Mouse (Mus musculus) forebrain, embryonic 14.5 days (tissue): ENCODE results near the gene Dnmt3a. TPM values are rescaled to one million over a fixed set of nuclear protein-coding genes. Genes with fewer than 3 reads are reported as not detected.

Experiments used
- ATAC-seq: fragments of 200-750 bp; cut with Nextera tagmentation; 2 replicates; pipeline ENCODE4 v1.8.0; 2017; ENCODE audit warnings: mild to moderate bottlenecking, moderate library complexity
- DNase-seq: peaks from one replicate; pipeline ENCODE4 v3.0.0-alpha.2; 2015; ENCODE audit warnings: low spot score
- H3K27ac ChIP-seq: fragments of 300-500 bp; sonication (generic); 2 replicates; pipeline ENCODE4 v1.5.1; 2014; ENCODE audit warnings: low read depth, mild to moderate bottlenecking, control low read depth, low read length, moderate library complexity
- H3K27me3 ChIP-seq: fragments of 300-500 bp; sonication (generic); replicated peaks from 2 replicates; pipeline ENCODE4 v1.6.1; 2014; ENCODE audit warnings: low read length, control low read depth, mixed read lengths; ENCODE audit not compliant: control insufficient read depth, insufficient read depth
- H3K36me3 ChIP-seq: fragments of 300-500 bp; sonication (generic); 2 replicates; pipeline ENCODE4 v1.6.1; 2014; ENCODE audit warnings: low read length, control low read depth; ENCODE audit not compliant: control insufficient read depth, insufficient read depth
- H3K4me1 ChIP-seq: fragments of 300-500 bp; sonication (generic); 2 replicates; pipeline ENCODE4 v1.6.1; 2014; ENCODE audit warnings: antibody characterized with exemption, low read length, control low read depth; ENCODE audit not compliant: control insufficient read depth, insufficient read depth
- H3K4me2 ChIP-seq: fragments of 300-500 bp; sonication (generic); 2 replicates; pipeline ENCODE4 v1.6.1; 2014; ENCODE audit warnings: mild to moderate bottlenecking, control low read depth, low read length
- H3K4me3 ChIP-seq: fragments of 300-500 bp; sonication (generic); 2 replicates; pipeline ENCODE4 v1.5.1; 2014; ENCODE audit warnings: low read depth, low read length, control low read depth
- H3K9ac ChIP-seq: fragments of 300-500 bp; sonication (generic); 2 replicates; pipeline ENCODE4 v1.6.1; 2014; ENCODE audit warnings: mild to moderate bottlenecking, low read length, control low read depth, moderate library complexity
- H3K9me3 ChIP-seq: fragments of 300-500 bp; sonication (generic); replicated peaks from 2 replicates; pipeline ENCODE4 v1.6.1; 2016; ENCODE audit warnings: low read length, control low read depth, mixed read lengths; ENCODE audit not compliant: control insufficient read depth
- WGBS: fragments of 180-500 bp; shearing (Covaris S2); extraction: QIAGEN DNeasy Blood & Tissue Kit; methylation state at CpG from one replicate; pipeline ENCODE4 v1.1.7; 2014; 5-methylcytosine and 5-hydroxymethylcytosine counted together
- polyA plus RNA-seq: library from polyadenylated mRNA; unstranded; fragments of >200 nt; fragmentation: Nextera tagmentation; extraction: Ambion mirVana; gene quantifications from 2 replicates; pipeline ENCODE4 v1.2.1, GENCODE M21; 2014

The Dnmt3a gene
- polyA plus RNA-seq, 1 experiment from 2014 or later, result 28.0 TPM

- no peak overlapping the region for H3K4me3 ChIP-seq
- no peak overlapping the region for H3K27ac ChIP-seq
- no peaks in the 10 kb centered on the region for H3K36me3 ChIP-seq
- H3K9ac ChIP-seq, result no peak overlapping the region
- DNase-seq, result no peak
- 0 out of 2 replicates have a peak, but pooled peaks have one; percentile 8 for ATAC-seq
- WGBS, result 56% methylated on average over 7 of the region's 7 CpGs
- H3K27me3 ChIP-seq, result no peaks in the 10 kb centered on the region
- H3K4me2 ChIP-seq, result peak overlapping the region; percentile 59
- no peaks in the 10 kb centered on the region for H3K9me3 ChIP-seq
- H3K4me1 ChIP-seq, result no peaks in the 10 kb centered on the region
Measured at GRCm38 (mm10) chr12:3791257-3791656, 14.6 kb upstream of the Dnmt3a start.

GRCm38 (mm10) chr12:3791732-3792131 is 14.1 kb upstream of the Dnmt3a start:
- ATAC-seq, result peak; percentile 90
- Histone ChIP-seq H3K4me3 (peak overlapping the region; percentile 23), H3K9ac (peak overlapping the region; percentile 58; the same call in 1 of the 2 replicates), H3K9me3 (no peaks in the 10 kb centered on the region), H3K4me1 (no peaks in the 10 kb centered on the region), H3K27ac (no peak overlapping the region), H3K36me3 (no peaks in the 10 kb centered on the region), H3K27me3 (no peaks in the 10 kb centered on the region), H3K4me2 (peak overlapping the region; percentile 59)
- DNase-seq, result peak; percentile 96
- WGBS, result under 1% methylated on average over 22 of the region's 22 CpGs

- no peaks in the 10 kb centered on the region for H3K9me3 ChIP-seq
- H3K4me3 ChIP-seq, result peak overlapping the region; percentile 23
- H3K27ac ChIP-seq, result no peak overlapping the region
- H3K4me1 ChIP-seq, result no peaks in the 10 kb centered on the region
- WGBS, result 26% methylated on average over 8 of the region's 8 CpGs
- H3K27me3 ChIP-seq, result no peaks in the 10 kb centered on the region
- ATAC-seq, result 0 out of 2 replicates have a peak, but pooled peaks have one; percentile 8
- no peak for DNase-seq
- H3K4me2 ChIP-seq, result peak overlapping the region; percentile 59
- no peaks in the 10 kb centered on the region for H3K36me3 ChIP-seq
- H3K9ac ChIP-seq, result peak overlapping the region; percentile 58; the same call in 1 of the 2 replicates
Measured at GRCm38 (mm10) chr12:3792248-3792647, 13.6 kb upstream of the Dnmt3a start.

- 34% methylated on average over 3 of the region's 4 CpGs for WGBS
- Histone ChIP-seq H3K4me1 (no peaks in the 10 kb centered on the region), H3K9me3 (no peaks in the 10 kb centered on the region), H3K36me3 (no peaks in the 10 kb centered on the region), H3K4me3 (no peak overlapping the region), H3K9ac (no peak overlapping the region), H3K27me3 (no peaks in the 10 kb centered on the region), H3K4me2 (no peak overlapping the region), H3K27ac (no peak overlapping the region)
- no peak for ATAC-seq
- DNase-seq, result no peak
Measured at GRCm38 (mm10) chr12:3795569-3795968, 10.2 kb upstream of the Dnmt3a start.

- Histone ChIP-seq H3K9me3 (no peaks in the 10 kb centered on the region), H3K4me2 (no peak overlapping the region), H3K9ac (no peak overlapping the region), H3K27me3 (no peaks in the 10 kb centered on the region), H3K27ac (no peak overlapping the region), H3K36me3 (no peaks in the 10 kb centered on the region), H3K4me3 (no peak overlapping the region), H3K4me1 (no peaks in the 10 kb centered on the region)
- DNase-seq (no peak), ATAC-seq (no peak)
- WGBS, result 88% methylated on average over 1 of the region's 1 CpGs
Measured at GRCm38 (mm10) chr12:3799551-3799950, 6.3 kb upstream of the Dnmt3a start.

GRCm38 (mm10) chr12:3806271-3806684 is 471 bp downstream of the Dnmt3a start:
- under 1% methylated on average over 39 of the region's 41 CpGs for WGBS
- Histone ChIP-seq H3K9me3 (no peaks in the 10 kb centered on the region), H3K27me3 (no peaks in the 10 kb centered on the region), H3K4me1 (peaks cover 19% of the 10 kb centered on the region; the same call in 1 of the 2 replicates), H3K4me2 (peak overlapping the region; percentile 75), H3K36me3 (no peaks in the 10 kb centered on the region), H3K27ac (peak overlapping the region; percentile 87), H3K9ac (peak overlapping the region; percentile 85), H3K4me3 (peak overlapping the region; percentile 84)
- ATAC-seq, result peak; percentile 77
- peak; percentile 77 for DNase-seq

GRCm38 (mm10) chr12:3806703-3807547 is 1.1 kb downstream of the Dnmt3a start:
- WGBS, result 0% methylated on average over 26 of the region's 141 CpGs
- peak; percentile 56 for ATAC-seq

GRCm38 (mm10) chr12:3807548-3808395 is 2.0 kb downstream of the Dnmt3a start:
- WGBS, result under 1% methylated on average over 39 of the region's 105 CpGs

More at GRCm38 (mm10) chr12:3806703-3807547, 1.1 kb downstream of the Dnmt3a start:
- Histone ChIP-seq H3K4me2 (peak overlapping the region; percentile 75), H3K4me3 (peak overlapping the region; percentile 84), H3K36me3 (no peaks in the 10 kb centered on the region), H3K4me1 (peaks cover 21% of the 10 kb centered on the region; the same call in 1 of the 2 replicates), H3K27ac (peak overlapping the region; percentile 87), H3K9ac (peak overlapping the region; percentile 85), H3K9me3 (no peaks in the 10 kb centered on the region), H3K27me3 (no peaks in the 10 kb centered on the region)
- DNase-seq, result peak; percentile 73

More at GRCm38 (mm10) chr12:3807548-3808395, 2.0 kb downstream of the Dnmt3a start:
- Histone ChIP-seq H3K27ac (peak overlapping the region; percentile 87), H3K4me3 (peak overlapping the region; percentile 84), H3K4me1 (peaks cover 24% of the 10 kb centered on the region; the same call in 1 of the 2 replicates), H3K9ac (peak overlapping the region; percentile 85), H3K27me3 (no peaks in the 10 kb centered on the region), H3K9me3 (no peaks in the 10 kb centered on the region), H3K36me3 (no peaks in the 10 kb centered on the region), H3K4me2 (peak overlapping the region; percentile 75)
- ATAC-seq, result peak; percentile 54
- DNase-seq, result peak; percentile 59
